Mouse (Mus musculus): Measurements from ENCODE around the gene E330017A01Rik.

DNA sequence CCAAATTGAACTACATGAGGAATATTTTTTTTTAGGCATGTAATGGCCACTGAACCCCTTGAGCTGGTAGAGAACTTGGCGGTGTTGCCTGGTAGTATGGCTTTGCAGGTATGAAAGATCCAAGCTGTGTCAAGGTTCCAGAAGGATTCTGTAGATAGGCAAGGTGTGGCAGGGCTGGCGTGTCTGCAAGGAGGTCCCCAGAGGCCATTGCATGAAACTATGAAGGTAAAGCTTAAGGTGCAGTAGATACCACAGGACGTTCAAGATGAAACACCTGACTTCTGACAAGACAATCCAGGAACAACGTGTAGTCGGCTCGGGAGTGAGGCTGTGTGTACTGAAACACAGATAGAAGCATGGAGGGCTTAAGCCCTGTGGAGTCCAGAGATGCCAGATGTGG lies 20.1 kb upstream of the E330017A01Rik start:
- TF ChIP-seq CTCF (IDR thresholded peaks at IDR 0.05; ENCODE audit: control insufficient read depth, insufficient read depth, insufficient replicate concordance, low read depth, low read length) (no peak), POLR2A (IDR thresholded peaks at IDR 0.05; ENCODE audit: control insufficient read depth, low read depth, low read length) (no peak)
